Mouse (Mus musculus) liver, adult 2 months (tissue): ENCODE measurements around the gene Mta3.

Source experiments
- CTCF ChIP-seq: fragments of 200-500 bp; IDR thresholded peaks from 2 replicates; pipeline ENCODE4 v1.5.1; 2011; ENCODE audit warnings: low read depth, low read length, control low read depth
- POLR2A ChIP-seq: fragments of 200-500 bp; IDR thresholded peaks from 2 replicates; pipeline ENCODE4 v1.6.1; 2011; ENCODE audit warnings: low read length, control low read depth; ENCODE audit not compliant: insufficient read depth; ENCODE audit errors: extremely low read depth

GRCm38 (mm10) chr17:83848482-83848881 is 142.5 kb downstream of the Mta3 start:
- TF ChIP-seq CTCF (no peak), POLR2A (no peak)
